Mouse (Mus musculus) heart, postnatal 10 days (tissue): ENCODE data around the gene Lrrc66. TPM values are rescaled to one million over a fixed set of nuclear protein-coding genes. Genes with fewer than 3 reads are reported as not detected.
"Not testable (repeated sequence)": the region's sequence is repeated elsewhere in the genome, so short reads cannot be mapped to it uniquely, and the experiment has no call there.

Experiments used
- DNase-seq, 2 experiments: peaks; one replicate each; pipeline ENCODE4 v3.0.0; 2021
- intact Hi-C: fragments of 180-260 bp; cut with DNase I; formaldehyde crosslinking; loops from one replicate; pipeline ENCODE4 v1.15.1; 2025
- total RNA-seq, 2 experiments: library from RNA; stranded (reverse); gene quantifications; 2 replicates each; pipeline ENCODE4 v1.2.3; 2021

The Lrrc66 gene
- total RNA-seq, 2 experiments from 2014 or later = not detected

GRCm38 (mm10) chr5:73618969-73619368 lies 13.4 kb downstream of the Lrrc66 start:
- no peak for DNase-seq
- intact Hi-C loops = no loop called here

GRCm38 (mm10) chr5:73615211-73615610 lies 17.1 kb downstream of the Lrrc66 start:
- DNase-seq = no peak
- intact Hi-C loops = no loop called here

- DNase-seq = no peak
- intact Hi-C loops = no loop called here
These were observed 19.0 kb downstream of the Lrrc66 start for GRCm38 (mm10) chr5:73613296-73613695.

DNA sequence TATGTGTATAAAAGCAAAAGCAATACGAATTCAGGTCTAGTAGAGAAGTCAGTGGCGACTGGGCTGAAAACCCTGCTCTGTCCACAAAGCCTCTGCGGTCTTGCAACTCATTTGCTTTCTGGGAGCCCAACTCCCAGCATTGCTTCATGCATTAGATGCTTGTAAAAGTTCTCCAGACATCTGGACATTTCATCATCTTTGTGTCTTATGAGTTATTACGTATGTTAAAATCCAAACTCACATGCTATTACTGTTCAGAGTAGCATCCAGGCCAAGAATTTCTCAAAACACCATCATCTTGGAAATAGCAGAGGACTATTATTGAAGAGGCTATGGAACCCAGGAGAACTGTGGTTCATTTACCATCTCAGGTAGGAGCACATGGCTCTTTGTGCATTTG lies 21.3 kb downstream of the Lrrc66 start:
- intact Hi-C loops = no loop called here

DNA sequence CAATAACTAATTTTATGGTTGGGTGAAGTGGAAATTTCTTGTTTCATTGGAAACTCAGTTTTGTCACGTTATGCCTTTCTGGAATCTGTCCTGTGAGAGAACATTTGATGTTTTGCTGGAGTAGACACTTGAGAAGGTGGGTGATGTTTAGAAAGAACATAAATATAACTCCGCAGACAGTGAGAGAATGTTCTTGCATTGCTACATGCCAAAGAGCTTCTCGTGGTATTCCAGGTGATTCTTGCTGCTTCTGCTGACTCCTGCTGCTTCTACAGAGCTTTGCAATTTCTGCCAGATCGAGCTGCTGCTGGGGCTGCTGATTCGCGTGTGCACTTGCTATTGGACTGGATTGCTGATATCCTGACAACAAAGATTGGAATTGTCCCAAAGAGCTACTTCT lies 27.4 kb downstream of the Lrrc66 start:
- DNase-seq = no peak
- intact Hi-C loops = no loop called here

More for the DNA sequence above, 21.3 kb downstream of the Lrrc66 start:
- DNase-seq = no peak

GRCm38 (mm10) chr5:73604542-73604941 lies 27.8 kb downstream of the Lrrc66 start:
- DNase-seq = no peak
- intact Hi-C loops = no loop called here

- no peak for DNase-seq
- intact Hi-C loops = no loop called here
These were observed 29.5 kb downstream of the Lrrc66 start for GRCm38 (mm10) chr5:73602865-73603264.

DNA sequence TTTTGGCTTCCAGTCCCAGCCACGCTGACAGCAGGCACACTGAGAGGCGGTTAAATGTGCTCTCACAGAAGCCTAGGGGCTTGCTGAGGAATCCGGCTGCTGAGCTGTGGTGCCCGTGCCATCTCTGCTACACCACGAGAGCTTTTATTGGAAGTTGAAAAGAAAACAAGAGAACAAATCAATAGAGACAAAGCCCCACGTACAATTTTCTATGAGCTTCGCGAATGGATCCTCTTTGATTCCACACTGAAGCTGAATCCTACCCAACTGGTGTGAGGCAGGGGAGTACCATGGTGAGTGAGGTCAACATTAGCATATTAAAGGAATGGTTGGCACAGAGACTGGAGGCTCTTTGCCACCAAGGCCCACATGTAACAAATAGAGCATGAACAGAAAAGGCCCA lies 31.0 kb downstream of the Lrrc66 start:
- no peak for DNase-seq
- intact Hi-C loops = no loop called here

DNA sequence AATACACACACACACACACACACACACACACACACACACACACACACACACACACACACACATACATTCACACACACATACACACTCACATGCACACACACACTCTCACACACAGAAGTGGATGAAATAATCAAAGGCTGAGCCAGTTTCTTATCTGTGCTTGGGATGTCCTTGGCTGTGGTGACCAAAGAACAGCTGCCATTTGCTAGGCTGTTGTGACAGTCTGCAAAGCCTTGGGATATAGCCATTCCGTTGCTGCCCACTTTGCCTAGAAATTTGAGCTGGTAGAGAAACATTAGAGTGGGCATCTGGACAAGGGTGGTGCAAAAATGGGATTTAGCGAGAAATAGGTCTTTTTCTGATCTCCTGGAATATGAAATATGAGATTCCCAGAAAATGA lies 32.3 kb downstream of the Lrrc66 start:
- peak; percentile 42 to 51 for DNase-seq
- intact Hi-C loops = no loop called here

DNA sequence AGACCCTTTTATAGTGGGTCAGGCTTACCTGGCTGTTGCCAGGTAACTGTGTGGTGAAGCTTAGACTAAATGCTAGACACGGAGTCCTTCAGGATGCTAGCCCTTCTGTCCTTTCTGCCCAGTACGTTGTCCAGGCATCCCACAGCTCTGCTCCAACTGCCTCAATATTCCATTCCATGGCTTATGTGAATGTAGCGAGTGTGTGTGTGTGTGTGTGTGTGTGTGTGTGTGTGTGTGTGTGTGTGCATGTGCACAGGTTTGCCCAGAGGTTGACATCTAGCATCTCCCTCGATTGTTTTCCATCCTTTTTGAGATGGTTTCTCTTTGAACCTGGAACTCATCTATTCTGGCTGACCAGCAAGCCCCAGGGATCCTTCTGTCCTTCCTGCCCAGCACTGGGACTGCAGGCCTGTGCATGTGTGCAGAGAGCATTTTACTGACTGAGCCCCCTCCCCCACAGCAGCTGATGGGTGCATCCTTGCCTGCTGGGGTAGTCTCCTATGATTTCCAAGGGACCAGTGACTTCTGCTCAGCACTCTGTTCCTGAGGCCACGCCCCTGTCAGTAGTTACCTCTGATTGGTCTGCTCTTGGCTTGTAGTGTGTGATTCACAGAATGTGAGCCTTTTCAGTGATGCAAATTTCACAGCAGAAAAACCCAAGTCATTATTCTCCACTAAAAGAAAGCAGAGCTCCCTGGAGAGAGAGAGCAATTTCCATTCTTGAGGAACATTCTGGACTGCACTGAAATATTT lies 33.2 kb downstream of the Lrrc66 start:
- DNase-seq = peak; percentile 14 to 20
- intact Hi-C loops = no loop called here

DNA sequence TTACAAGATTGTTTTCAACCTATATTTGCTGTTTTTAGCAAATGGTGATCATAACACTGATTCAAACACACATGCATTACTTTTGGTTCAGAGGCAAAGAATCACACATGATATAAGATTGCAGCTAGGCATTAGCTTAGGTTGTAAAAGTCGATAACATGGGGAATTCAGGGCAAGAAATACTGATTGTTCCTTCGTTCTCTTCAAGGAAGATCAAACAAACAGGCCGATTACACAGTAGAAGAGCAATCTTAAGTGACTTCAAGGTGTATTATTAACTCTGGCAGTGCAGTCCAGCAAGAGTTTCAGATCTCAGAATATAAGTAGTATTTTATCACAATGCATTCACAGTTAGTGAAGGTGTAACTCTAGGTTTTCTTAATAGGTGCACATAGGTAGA lies 45.2 kb downstream of the Lrrc66 start:
- intact Hi-C loops = no loop called here
- no peak for DNase-seq

DNA sequence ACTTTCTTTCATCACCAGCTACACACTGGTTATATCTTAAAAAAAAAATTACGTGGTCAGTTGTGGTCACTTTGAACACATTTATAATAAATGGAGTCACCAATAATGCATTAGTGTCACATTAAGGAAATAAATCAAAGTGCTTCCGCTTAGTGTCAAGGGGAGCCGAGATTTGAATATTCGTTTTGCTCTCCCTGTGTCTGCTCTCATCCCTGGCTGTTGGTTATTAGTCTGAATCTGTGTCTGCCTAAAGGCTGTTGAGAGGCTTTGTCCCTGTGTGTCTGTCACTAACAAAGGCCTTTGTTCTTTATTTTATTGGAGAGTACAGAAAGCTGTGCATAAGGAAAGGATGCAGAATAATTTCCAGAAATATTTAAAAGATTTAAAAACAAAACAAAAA lies 45.7 kb downstream of the Lrrc66 start:
- DNase-seq = no peak
- intact Hi-C loops = no loop called here

DNA sequence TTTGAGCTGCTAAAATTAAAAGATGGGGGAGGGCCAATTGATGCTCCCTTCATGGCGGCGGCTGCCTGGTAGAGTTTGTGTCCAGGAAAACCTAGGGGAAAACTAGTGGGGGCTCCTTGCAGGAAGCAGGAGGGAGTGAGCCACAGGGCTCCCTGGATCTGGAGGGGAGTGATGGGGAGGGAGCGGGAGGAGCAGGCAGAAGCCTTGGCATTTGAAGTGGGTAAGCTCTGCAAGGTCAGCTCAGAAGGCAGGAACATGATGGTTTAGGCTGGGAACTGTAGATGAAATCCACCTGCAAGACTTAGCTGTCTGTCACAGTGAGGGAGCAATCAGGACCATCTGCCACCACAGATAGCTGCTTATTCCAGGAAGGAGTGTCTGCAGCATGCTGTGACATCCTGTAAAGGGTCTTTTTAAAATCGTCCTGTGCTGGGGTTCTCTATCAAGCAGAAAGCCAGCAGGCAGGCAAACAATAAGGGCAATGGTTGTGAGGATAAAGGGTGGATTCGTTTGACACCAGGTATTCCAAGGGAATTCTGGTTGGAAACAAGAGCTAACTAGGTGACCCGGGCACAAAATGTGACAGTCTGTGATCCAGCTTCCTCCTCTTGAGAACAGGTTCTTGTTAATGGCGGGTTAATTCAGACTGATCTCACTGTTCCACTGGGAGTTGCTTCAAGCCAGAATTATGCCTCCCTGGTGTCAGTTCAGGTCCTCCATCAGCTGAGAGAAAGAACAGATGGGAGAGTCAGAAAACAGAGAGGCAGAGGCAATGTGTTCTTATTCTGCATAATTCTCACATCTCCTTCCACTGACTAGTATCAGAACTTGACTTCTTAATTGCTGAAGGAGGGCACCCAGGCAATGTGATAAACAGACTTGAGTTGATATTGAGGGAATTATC lies 46.9 kb downstream of the Lrrc66 start:
- DNase-seq = no peak
- intact Hi-C loops = no loop called here

GRCm38 (mm10) chr5:73584011-73584410 lies 48.3 kb downstream of the Lrrc66 start:
- intact Hi-C loops, DNase-seq: not testable (repeated sequence)

DNA sequence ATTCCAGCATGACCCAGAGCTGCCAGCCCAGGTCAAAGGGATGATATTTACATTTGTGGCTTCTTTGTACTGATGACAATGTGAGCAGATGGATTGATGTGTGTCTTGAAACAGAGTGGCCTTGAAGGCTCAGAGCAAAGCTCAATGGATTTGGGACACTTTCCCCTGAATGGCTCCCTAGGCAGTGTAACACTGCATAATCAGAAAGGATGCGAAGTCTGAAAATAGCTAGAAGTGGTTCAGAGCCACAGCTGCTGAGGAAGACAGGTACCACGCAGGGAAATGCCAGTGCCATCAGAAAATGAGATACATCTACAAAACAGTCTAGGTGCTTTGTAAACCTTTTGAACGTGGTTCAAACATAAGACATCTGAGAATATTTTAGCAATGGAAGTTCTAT lies 54.2 kb downstream of the Lrrc66 start:
- no peak for DNase-seq
- intact Hi-C loops = no loop called here

GRCm38 (mm10) chr5:73576708-73577107 lies 55.6 kb downstream of the Lrrc66 start:
- no peak for DNase-seq
- intact Hi-C loops = no loop called here

- no peak for DNase-seq
- intact Hi-C loops = no loop called here
These were observed 57.7 kb downstream of the Lrrc66 start for GRCm38 (mm10) chr5:73574616-73575015.

DNA sequence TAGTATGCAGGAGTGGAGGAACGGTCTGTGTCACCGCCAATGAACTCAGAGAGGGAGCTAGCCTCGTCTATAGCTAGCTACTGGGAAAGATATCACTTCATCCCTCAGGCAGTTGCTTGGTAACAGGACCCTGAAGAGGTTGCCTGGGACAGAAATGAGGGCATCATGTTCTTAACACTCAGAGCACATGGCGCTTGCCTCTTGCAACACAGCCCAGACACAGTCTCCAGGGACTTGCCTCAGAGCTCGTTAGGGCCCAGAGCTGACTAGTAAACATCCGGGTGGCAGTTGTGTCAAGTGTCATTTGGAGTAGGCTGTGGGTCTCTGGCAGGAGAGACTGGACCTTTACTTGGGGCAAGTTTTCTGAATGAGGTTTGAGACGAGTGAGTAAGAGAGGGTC lies 58.5 kb downstream of the Lrrc66 start:
- DNase-seq = no peak

GRCm38 (mm10) chr5:73572846-73573245 lies 59.5 kb downstream of the Lrrc66 start:
- no peak for DNase-seq
- intact Hi-C loops = no loop called here

More for the DNA sequence above, 58.5 kb downstream of the Lrrc66 start:
- intact Hi-C loops = no loop called here

DNA sequence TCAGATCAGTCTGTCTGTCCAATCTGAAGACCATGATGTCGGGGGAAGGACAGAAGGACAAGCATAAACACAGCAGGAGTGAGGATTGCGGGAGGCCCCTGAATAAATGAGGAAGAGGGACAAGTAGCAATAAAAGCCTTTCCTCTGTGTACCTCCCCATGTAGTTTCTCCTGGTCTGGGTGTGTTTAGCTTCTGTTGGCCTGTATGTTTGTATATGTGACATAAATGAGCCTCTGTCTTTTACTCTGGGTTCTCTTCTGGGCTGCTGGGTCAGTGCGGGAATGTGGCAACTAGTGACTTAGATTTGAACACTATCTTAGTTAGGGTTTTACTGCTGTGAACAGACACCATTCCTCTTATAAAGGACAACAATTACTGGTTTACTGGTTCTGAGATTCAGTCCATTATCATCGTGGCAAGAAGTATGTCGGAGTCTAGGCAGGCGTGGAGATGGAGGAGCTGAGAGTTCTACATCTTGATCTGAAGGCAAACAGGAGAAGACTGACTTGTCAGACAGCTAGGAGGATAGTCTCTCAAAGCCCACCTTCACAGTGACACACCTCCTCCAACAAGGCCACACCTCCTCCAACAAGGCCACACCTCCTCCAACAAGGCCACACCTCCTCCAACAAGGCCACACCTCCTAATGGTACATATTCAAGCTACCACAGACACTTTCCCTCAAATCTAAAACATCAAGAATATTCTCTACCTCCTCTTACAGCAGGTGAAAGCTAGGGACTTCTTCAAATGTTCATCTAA lies 60.8 kb downstream of the Lrrc66 start:
- no peak for DNase-seq
- intact Hi-C loops = no loop called here

GRCm38 (mm10) chr5:73569181-73569580 lies 63.1 kb downstream of the Lrrc66 start:
- intact Hi-C loops = no loop called here
- no peak for DNase-seq
